Mouse (Mus musculus): ENCODE results near the gene Gstt1.

Gene Gstt1

DNA sequence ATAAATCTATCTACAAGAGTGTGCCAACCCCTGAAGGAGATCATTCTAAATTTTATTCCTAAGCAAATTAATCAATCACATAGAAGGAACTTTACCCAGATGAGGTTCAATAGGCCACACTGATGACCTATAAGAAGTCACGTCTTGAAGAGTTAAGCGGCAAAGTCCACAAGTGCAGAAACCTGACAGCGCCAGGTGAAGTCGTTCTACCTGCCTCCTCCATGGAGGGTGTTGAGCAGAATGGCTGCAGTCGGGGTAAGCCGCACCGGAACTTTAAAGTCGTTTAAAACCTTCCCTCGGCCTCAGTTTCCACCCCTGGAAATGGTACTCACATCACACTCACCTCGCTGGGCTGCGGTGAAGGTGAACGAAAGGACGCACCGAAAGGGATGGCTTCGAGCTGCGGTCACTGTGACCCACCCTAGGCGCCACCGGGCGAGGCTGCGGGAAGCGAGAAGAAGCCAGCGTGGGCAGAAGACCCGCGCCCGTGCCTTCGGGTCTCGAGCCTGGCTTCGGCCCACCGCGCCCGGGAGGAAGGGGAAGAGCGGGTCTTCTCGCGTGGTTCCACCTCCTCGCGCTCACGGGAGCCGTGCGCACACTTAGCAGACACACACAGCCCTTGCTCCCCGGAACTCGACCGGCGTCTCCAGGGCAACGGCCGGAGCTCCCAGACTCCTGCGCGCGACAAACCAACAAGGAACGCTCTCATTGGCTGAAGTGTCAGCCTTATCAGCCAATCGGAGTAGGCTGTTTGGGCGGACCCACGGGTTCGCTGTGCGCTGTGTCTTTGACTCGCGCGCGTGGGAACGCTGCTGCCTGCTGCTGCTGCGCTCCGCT is 34.5 kb downstream of the Gstt1 start, which contains the start of gene Cabin1:
Cabin1 (minus strand) TSS at position 660 of the 837 bp plus-strand sequence.
- in situ Hi-C loops (cut with MboI) = no loop called here

- in situ Hi-C loops (cut with MboI) = no loop called here
These were observed 36.0 kb downstream of the Gstt1 start for GRCm38 (mm10) chr10:75762413-75762812.

DNA sequence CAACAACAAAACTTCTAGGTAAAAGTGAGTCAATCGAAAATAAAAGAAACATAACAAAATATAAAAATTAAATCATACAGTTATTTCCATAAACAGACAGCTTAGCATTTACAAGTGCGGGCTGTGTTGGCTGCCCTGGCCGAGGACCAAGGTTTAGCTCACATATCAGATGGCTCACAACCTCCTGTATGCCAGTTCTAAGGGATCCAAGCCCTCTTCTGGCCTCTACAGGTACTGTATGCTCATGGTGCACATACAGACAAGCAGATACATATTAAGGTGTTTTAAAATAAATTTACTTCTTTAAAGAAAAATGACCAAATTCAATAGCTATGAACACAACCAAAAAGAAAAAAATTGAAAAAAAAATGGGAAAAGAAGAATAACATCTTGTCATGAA is 38.1 kb downstream of the Gstt1 start:
- in situ Hi-C loops (cut with MboI) = no loop called here

DNA sequence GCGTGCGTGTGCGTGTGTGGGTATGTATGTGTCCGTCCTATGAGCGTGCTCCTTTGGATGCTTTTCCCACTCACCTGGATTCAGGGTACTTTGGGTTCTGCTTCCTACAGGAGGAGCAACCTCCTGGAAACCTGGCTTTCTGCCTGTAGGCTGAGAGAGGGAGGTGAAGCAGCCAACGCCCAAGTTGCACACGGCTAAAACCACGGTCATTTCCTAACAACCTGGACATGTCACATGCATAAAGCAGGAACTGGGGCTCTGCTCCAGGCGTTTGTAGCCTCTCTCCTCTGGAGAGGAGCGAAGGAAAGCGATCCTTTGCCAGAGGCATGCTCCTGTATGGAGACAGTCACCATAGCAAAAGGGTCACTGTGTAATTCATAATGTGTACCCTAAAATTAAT is 41.7 kb downstream of the Gstt1 start:
- in situ Hi-C loops (cut with MboI) = no loop called here

- in situ Hi-C loops (cut with MboI) = loop anchor here (5.0 to 10.0 kb wide), 2 partner anchors 113 to 211 kb away; partner anchors contain the start of gene Gm5134
These were observed 54.4 kb downstream of the Gstt1 start for GRCm38 (mm10) chr10:75744017-75744416.

GRCm38 (mm10) chr10:75743369-75743768 is 55.0 kb downstream of the Gstt1 start:
- in situ Hi-C loops (cut with MboI) = loop anchor here (5.0 to 10.0 kb wide), 2 partner anchors 114 to 211 kb away; partner anchors contain the start of gene Gm5134

- in situ Hi-C loops (cut with MboI) = loop anchor here (5.0 to 10.0 kb wide), 2 partner anchors 116 to 214 kb away; partner anchors contain the start of gene Gm5134
These were observed 57.5 kb downstream of the Gstt1 start for GRCm38 (mm10) chr10:75740866-75741265.
